8 mouse cellular contexts compared by ENCODE assay signal in the genomic region with DNA sequence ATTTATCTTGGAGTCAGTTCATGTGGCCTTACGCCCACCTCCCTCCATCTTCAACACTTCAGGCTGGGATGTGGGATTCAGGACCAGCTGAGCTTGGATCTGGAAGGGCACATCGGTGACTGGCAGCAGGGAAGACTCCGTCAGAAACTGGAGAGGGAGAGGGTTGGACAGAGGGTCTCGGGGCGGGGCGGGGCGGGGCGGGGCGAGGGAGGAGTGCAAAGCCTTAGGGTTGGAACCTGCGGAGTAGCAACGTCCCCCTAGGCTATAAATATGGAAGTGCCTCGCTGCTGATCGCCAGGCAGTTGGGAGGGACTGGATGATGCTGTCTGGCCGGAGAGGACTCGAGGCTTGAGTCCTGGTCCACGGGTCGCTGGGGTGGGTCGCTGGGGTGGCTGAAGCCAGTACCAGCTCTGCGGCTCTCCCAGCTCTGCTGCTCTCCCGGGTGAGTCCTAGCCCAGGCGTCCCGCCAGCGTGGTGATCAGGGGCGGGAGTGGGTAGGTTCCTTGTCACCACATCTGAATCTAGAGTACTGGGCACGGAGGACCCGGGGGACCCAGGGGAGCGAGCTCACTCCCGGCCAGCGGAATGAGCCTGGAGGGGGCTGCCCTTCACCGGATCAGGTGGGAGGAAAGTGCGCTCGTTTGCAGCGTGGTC. TPM values are rescaled to one million over a fixed set of nuclear protein-coding genes. Genes with fewer than 3 reads are reported as not detected.
DNase-seq lines count a peak whose midpoint lies in the region; ATAC-seq and TF ChIP-seq lines count a peak whose summit lies in the region.

A gene (plus strand): TSS at position 294 of the 654 bp plus-strand sequence.

- H3K4me2 ChIP-seq in hindbrain, postnatal 0 days (ENCODE audit: low read depth, low read length), result peak within 1 kb of the TSS; percentile 80
- peak within 1 kb of the TSS; percentile 58 for H3K4me2 ChIP-seq in liver, embryonic 13.5 days
- peak within 1 kb of the TSS; percentile 86 for H3K4me2 ChIP-seq in neural tube, embryonic 14.5 days (ENCODE audit: low read depth, low read length)

- no peaks in the 10 kb centered on the region for H3K36me3 ChIP-seq in hindbrain, postnatal 0 days (ENCODE audit: insufficient read depth, low read length)
- no peaks in the 10 kb centered on the region for H3K36me3 ChIP-seq in liver, embryonic 13.5 days
- no peaks in the 10 kb centered on the region for H3K36me3 ChIP-seq in neural tube, embryonic 14.5 days (ENCODE audit: control insufficient read depth, insufficient read depth, low read length)

- peak; percentile 91 for ATAC-seq in hindbrain, postnatal 0 days
- ATAC-seq in liver, embryonic 13.5 days (ENCODE audit: low read depth), result peak; percentile 71
- peak; percentile 92 for ATAC-seq in neural tube, embryonic 14.5 days (ENCODE audit: low read depth)

- no peaks in the 10 kb centered on the region for H3K9me3 ChIP-seq in hindbrain, postnatal 0 days (ENCODE audit: low read length)
- no peaks in the 10 kb centered on the region for H3K9me3 ChIP-seq in liver, embryonic 13.5 days (replicated peaks)
- no peaks in the 10 kb centered on the region for H3K9me3 ChIP-seq in neural tube, embryonic 14.5 days (ENCODE audit: control insufficient read depth, low read length)

- H3K4me1 ChIP-seq in hindbrain, postnatal 0 days (ENCODE audit: insufficient read depth, low read length), result no peaks in the 10 kb centered on the region
- no peaks in the 10 kb centered on the region for H3K4me1 ChIP-seq in liver, embryonic 13.5 days (replicated peaks)
- H3K4me1 ChIP-seq in neural tube, embryonic 14.5 days (ENCODE audit: control insufficient read depth, insufficient read depth, low read length), result no peaks in the 10 kb centered on the region

- H3K4me3 ChIP-seq in hindbrain, postnatal 0 days (ENCODE audit: low read length), result peak within 1 kb of the TSS; percentile 48
- peak within 1 kb of the TSS; percentile 54 for H3K4me3 ChIP-seq in liver, embryonic 13.5 days (replicated peaks)
- H3K4me3 ChIP-seq in neural tube, embryonic 14.5 days (ENCODE audit: low read depth, low read length), result peak within 1 kb of the TSS; percentile 40

- peak within 1 kb of the TSS; percentile 39 for H3K9ac ChIP-seq in hindbrain, postnatal 0 days (replicated peaks; ENCODE audit: low read length)
- H3K9ac ChIP-seq in liver, embryonic 13.5 days, result peak within 1 kb of the TSS; percentile 56
- peak within 1 kb of the TSS; percentile 41; the same call in 1 of the 2 replicates for H3K9ac ChIP-seq in neural tube, embryonic 14.5 days (replicated peaks; ENCODE audit: low read depth, low read length)

- no peaks in the 10 kb centered on the region for H3K27me3 ChIP-seq in hindbrain, postnatal 0 days (ENCODE audit: insufficient read depth, low read length)
- H3K27me3 ChIP-seq in liver, embryonic 13.5 days, result peaks cover 14% of the 10 kb centered on the region
- no peaks in the 10 kb centered on the region for H3K27me3 ChIP-seq in neural tube, embryonic 14.5 days (ENCODE audit: control insufficient read depth, insufficient read depth, low read length)

- TF ChIP-seq CTCF in hindbrain, postnatal 0 days (IDR thresholded peaks at IDR 0.05; ENCODE audit: low read depth), result 0 out of 2 replicates have a peak, but pooled peaks have one; percentile 3

- H3K27ac ChIP-seq in hindbrain, postnatal 0 days, result no peak within 1 kb of the TSS
- no peak within 1 kb of the TSS for H3K27ac ChIP-seq in liver, embryonic 13.5 days
- H3K27ac ChIP-seq in neural tube, embryonic 14.5 days (ENCODE audit: low read depth, low read length), result no peak within 1 kb of the TSS

- under 1% methylated on average over 33 of the region's 33 CpGs for WGBS in hindbrain, postnatal 0 days
- 2% methylated on average over 32 of the region's 33 CpGs for WGBS in liver, embryonic 13.5 days (ENCODE audit: insufficient replicate concordance)
- WGBS in neural tube, embryonic 14.5 days, result 1% methylated on average over 33 of the region's 33 CpGs

- peak; percentile 75 for DNase-seq in cerebellum, postnatal 10 days
- DNase-seq in cerebellum, adult 8-10 months, result no peak
- DNase-seq in embryo, embryonic 10 days (ENCODE audit: low spot score), result peak; percentile 72
- DNase-seq in gastrocnemius, postnatal 25 days, result peak; percentile 49
- DNase-seq in hindbrain, postnatal 0 days (ENCODE audit: low spot score), result peak; percentile 48
- DNase-seq in liver, embryonic 13.5 days, result no peak
- DNase-seq in urinary bladder, adult 18-20 months (ENCODE audit: low spot score in 2 of 2), result peak; percentile 18 to 27

RNA-seq across cellular contexts. Expression of the gene that starts here (rescaled TPM):
- total RNA-seq in gastrocnemius, postnatal 25 days (2021), result 1 to 10 TPM; 3.6 to 4.4 TPM
- 0.72 and 1.4 TPM in 2 replicates for total RNA-seq in hindbrain, postnatal 0 days (2014; rRNA removed)
- 1.1 and 1.3 TPM in 2 replicates for polyA plus RNA-seq in hindbrain, postnatal 0 days (2015; fragmentation: Nextera tagmentation; extraction: Ambion mirVana)
- 5.5 and 7.1 TPM in 2 replicates for polyA plus RNA-seq in liver, embryonic 13.5 days (2015; fragmentation: Nextera tagmentation; extraction: Ambion mirVana)
- polyA plus RNA-seq in neural tube, embryonic 14.5 days (2014; fragmentation: Nextera tagmentation; extraction: Ambion mirVana), result 1.6 and 2.3 TPM in 2 replicates

Comparison
In these comparisons a context has a peak if more than half of its experiments do, and no peak if none do; other contexts are left out.
1. DNase-seq: peak in cerebellum, postnatal 10 days (2 of 2), embryo, embryonic 10 days (single experiment), gastrocnemius, postnatal 25 days (single experiment), hindbrain, postnatal 0 days (single experiment) and urinary bladder, adult 18-20 months (2 of 2); none in cerebellum, adult 8-10 months (single experiment) and liver, embryonic 13.5 days (single experiment).
2. Peak in every context shown above with its lines, with median percentiles within 50 percentile points of each other: ATAC-seq, H3K4me2 ChIP-seq, H3K4me3 ChIP-seq and H3K9ac ChIP-seq.